Mouse (Mus musculus) heart, embryonic 14.5 days (tissue): ENCODE results near the gene Gm11639. TPM values are rescaled to one million over a fixed set of nuclear protein-coding genes. Genes with fewer than 3 reads are reported as not detected.

Experiments
- ATAC-seq: fragments of 200-750 bp; cut with Nextera tagmentation; 2 replicates; pipeline ENCODE4 v1.8.0; 2017; ENCODE audit warnings: low read depth, moderate TSS enrichment; ENCODE audit not compliant: insufficient number of reproducible peaks, insufficient read depth, low FRiP score
- H3K27ac ChIP-seq, 2 experiments: fragments of 200-500 bp in 1 of 2; fragments of 300-500 bp in 1 of 2; sonication (generic) in 1 of 2; replicated peaks in 1 of 2; 2 replicates each; pipeline ENCODE4 v1.5.1; 2012 to 2014; ENCODE audit warnings: low read depth in 2 of 2, low read length in 2 of 2, control low read depth in 1 of 2, mild to moderate bottlenecking in 1 of 2, mixed read lengths in 1 of 2; ENCODE audit not compliant: control insufficient read depth in 1 of 2, insufficient read depth in 1 of 2
- H3K27me3 ChIP-seq: fragments of 300-500 bp; sonication (generic); 2 replicates; pipeline ENCODE4 v1.6.1; 2014; ENCODE audit warnings: mild to moderate bottlenecking, low read length, control low read depth; ENCODE audit not compliant: control insufficient read depth, insufficient read depth
- H3K36me3 ChIP-seq: fragments of 300-500 bp; sonication (generic); 2 replicates; pipeline ENCODE4 v1.6.1; 2014; ENCODE audit warnings: mild to moderate bottlenecking, control low read depth, low read length, mixed read lengths; ENCODE audit not compliant: control insufficient read depth, insufficient read depth
- H3K4me1 ChIP-seq, 2 experiments: fragments of 200-500 bp in 1 of 2; fragments of 300-500 bp in 1 of 2; sonication (generic) in 1 of 2; 2 replicates each; pipeline ENCODE4 v1.6.1; 2012 to 2014; ENCODE audit warnings: low read length in 2 of 2, control low read depth in 1 of 2, mixed read lengths in 1 of 2; ENCODE audit not compliant: control insufficient read depth in 2 of 2, insufficient read depth in 2 of 2
- H3K4me2 ChIP-seq: fragments of 300-500 bp; sonication (generic); 2 replicates; pipeline ENCODE4 v1.6.1; 2014; ENCODE audit warnings: mild to moderate bottlenecking, low read length
- H3K4me3 ChIP-seq, 2 experiments: fragments of 200-500 bp in 1 of 2; fragments of 300-500 bp in 1 of 2; sonication (generic) in 1 of 2; 2 replicates each; pipeline ENCODE4 v1.5.1; 2012 to 2014; ENCODE audit warnings: low read length in 2 of 2, mild to moderate bottlenecking in 2 of 2, control low read depth in 1 of 2, low read depth in 1 of 2, moderate library complexity in 1 of 2; ENCODE audit not compliant: control insufficient read depth in 1 of 2, insufficient read depth in 1 of 2
- H3K9ac ChIP-seq: fragments of 300-500 bp; sonication (generic); 2 replicates; pipeline ENCODE4 v1.6.1; 2014; ENCODE audit warnings: mild to moderate bottlenecking, low read length
- H3K9me3 ChIP-seq: fragments of 300-500 bp; sonication (generic); 2 replicates; pipeline ENCODE4 v1.6.1; 2016; ENCODE audit warnings: low read length, control low read depth; ENCODE audit not compliant: control insufficient read depth
- WGBS: fragments of 180-500 bp; shearing (Covaris S2); extraction: QIAGEN DNeasy Blood & Tissue Kit; methylation state at CpG from one replicate; pipeline ENCODE4 v1.1.7; 2014; 5-methylcytosine and 5-hydroxymethylcytosine counted together
- polyA plus RNA-seq: library from polyadenylated mRNA; unstranded; fragments of >200 nt; fragmentation: Nextera tagmentation; extraction: Ambion mirVana; gene quantifications from 2 replicates; pipeline ENCODE4 v1.2.1, GENCODE M21; 2014

Gm11639 gene
- polyA plus RNA-seq, 1 experiment from 2014 or later, result not detected

DNA sequence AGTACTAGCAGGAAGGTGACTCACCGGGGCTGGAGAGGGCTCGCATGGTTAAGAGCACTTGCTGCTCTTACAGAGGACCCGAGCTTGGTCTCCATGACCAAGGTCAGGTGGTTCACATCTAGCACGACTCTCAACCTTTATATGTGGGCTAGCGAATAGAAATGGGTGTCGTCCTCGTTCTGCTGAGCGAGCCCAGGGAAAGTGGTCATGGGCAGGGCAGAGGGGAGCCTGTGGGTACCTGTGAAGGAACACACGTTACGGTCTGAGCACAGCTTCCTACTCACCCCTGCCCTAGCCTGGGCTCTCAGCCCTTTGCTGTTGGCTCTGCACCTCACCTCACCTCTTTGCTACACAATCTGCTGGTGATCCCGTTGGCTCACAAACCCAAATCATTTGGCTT, 22.9 kb upstream of the Gm11639 start:
- no peaks in the 10 kb centered on the region for H3K36me3 ChIP-seq
- no peak overlapping the region for H3K4me2 ChIP-seq
- no peak overlapping the region for H3K27ac ChIP-seq
- H3K4me3 ChIP-seq, result no peak overlapping the region
- 84% methylated on average over 11 of the region's 11 CpGs for WGBS
- peaks cover 7% of the 10 kb centered on the region for H3K9me3 ChIP-seq
- H3K27me3 ChIP-seq, result no peaks in the 10 kb centered on the region
- peaks cover 0 to 14% of the 10 kb centered on the region in 2 experiments; a peak in 2 of 4 replicates for H3K4me1 ChIP-seq
- ATAC-seq, result no peak
- H3K9ac ChIP-seq, result no peak overlapping the region

GRCm38 (mm10) chr11:104663241-104663877, 22.1 kb upstream of the Gm11639 start:
- H3K4me1 ChIP-seq, result peaks cover 0 to 14% of the 10 kb centered on the region in 2 experiments; a peak in 2 of 4 replicates
- WGBS, result 60% methylated on average over 6 of the region's 6 CpGs
- ATAC-seq, result no peak
- no peak overlapping the region for H3K27ac ChIP-seq
- H3K27me3 ChIP-seq, result no peaks in the 10 kb centered on the region
- peaks cover 7% of the 10 kb centered on the region for H3K9me3 ChIP-seq
- H3K4me2 ChIP-seq, result no peak overlapping the region
- no peak overlapping the region for H3K9ac ChIP-seq
- H3K4me3 ChIP-seq, result no peak overlapping the region
- no peaks in the 10 kb centered on the region for H3K36me3 ChIP-seq

DNA sequence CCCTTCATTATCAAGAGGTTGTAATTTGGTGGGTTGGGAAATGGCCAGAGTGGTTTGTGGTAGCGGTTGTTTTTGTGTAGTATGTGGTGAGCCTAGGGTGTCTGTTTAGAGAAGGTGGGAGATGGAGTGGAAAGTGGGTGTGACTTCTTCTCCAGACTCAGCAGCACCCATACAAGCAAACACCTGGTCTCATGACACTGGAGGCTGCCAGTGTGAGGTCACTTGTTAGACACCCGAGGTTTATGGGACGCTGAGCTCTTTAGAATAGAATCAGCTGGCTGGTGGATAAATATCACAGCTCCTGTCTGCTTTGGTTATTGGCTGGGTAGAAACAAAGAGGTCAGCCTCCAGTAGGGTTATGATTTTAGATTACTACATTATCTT, 21.6 kb upstream of the Gm11639 start:
- peaks cover 7% of the 10 kb centered on the region for H3K9me3 ChIP-seq
- no peak overlapping the region for H3K9ac ChIP-seq
- ATAC-seq, result no peak

DNA sequence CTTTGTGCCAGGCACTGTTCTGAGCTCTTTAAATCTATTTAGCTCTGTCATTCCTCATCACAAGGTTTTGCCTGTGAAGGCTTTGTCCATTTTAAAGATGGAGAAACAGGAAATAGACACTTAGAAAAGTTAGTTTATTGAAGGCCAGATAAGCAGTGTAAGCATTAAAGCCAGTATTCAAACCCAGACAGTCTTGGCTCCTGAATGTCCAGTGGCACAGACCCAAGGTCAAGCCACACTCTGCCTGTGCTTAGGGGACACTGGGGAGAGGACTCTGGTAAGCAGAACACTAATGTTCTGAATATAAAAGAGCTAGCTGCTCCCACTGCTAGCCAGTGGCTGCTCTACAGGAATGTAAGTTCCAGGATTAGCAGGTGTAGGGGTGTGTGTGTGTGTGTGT, 21.1 kb upstream of the Gm11639 start:
- H3K4me2 ChIP-seq, result no peak overlapping the region
- peaks cover 0 to 14% of the 10 kb centered on the region in 2 experiments; a peak in 2 of 4 replicates for H3K4me1 ChIP-seq
- no peaks in the 10 kb centered on the region for H3K36me3 ChIP-seq
- no peak for ATAC-seq
- H3K9ac ChIP-seq, result no peak overlapping the region
- no peak overlapping the region for H3K4me3 ChIP-seq
- H3K9me3 ChIP-seq, result peaks cover 7% of the 10 kb centered on the region
- H3K27me3 ChIP-seq, result no peaks in the 10 kb centered on the region
- H3K27ac ChIP-seq, result no peak overlapping the region

More for the DNA sequence above, 21.6 kb upstream of the Gm11639 start:
- Histone ChIP-seq H3K27ac (no peak overlapping the region), H3K4me2 (no peak overlapping the region), H3K36me3 (no peaks in the 10 kb centered on the region), H3K27me3 (no peaks in the 10 kb centered on the region), H3K4me1 (peaks cover 0 to 14% of the 10 kb centered on the region in 2 experiments; a peak in 2 of 4 replicates), H3K4me3 (no peak overlapping the region)
- 46% methylated on average over 3 of the region's 3 CpGs for WGBS

- H3K9ac ChIP-seq, result no peak overlapping the region
- H3K4me1 ChIP-seq, result peaks cover 0 to 16% of the 10 kb centered on the region in 2 experiments; a peak in 2 of 4 replicates
- no peaks in the 10 kb centered on the region for H3K36me3 ChIP-seq
- H3K4me3 ChIP-seq, result no peak overlapping the region
- H3K9me3 ChIP-seq, result no peaks in the 10 kb centered on the region
- 62% methylated on average over 5 of the region's 5 CpGs for WGBS
- H3K27me3 ChIP-seq, result no peaks in the 10 kb centered on the region
- H3K27ac ChIP-seq, result no peak overlapping the region
- no peak overlapping the region for H3K4me2 ChIP-seq
- no peak for ATAC-seq
Measured at GRCm38 (mm10) chr11:104667399-104667798, 18.1 kb upstream of the Gm11639 start.

- H3K4me2 ChIP-seq, result no peak overlapping the region
- 59% methylated on average over 4 of the region's 4 CpGs for WGBS
- H3K4me3 ChIP-seq, result no peak overlapping the region
- no peaks in the 10 kb centered on the region for H3K36me3 ChIP-seq
- H3K4me1 ChIP-seq, result 0 out of 4 replicates have a peak, but pooled peaks cover 0 to 2% of the 10 kb centered on the region in 2 experiments
- H3K27me3 ChIP-seq, result no peaks in the 10 kb centered on the region
- H3K27ac ChIP-seq, result no peak overlapping the region
- ATAC-seq, result no peak
- H3K9me3 ChIP-seq, result no peaks in the 10 kb centered on the region
- H3K9ac ChIP-seq, result no peak overlapping the region
Measured at GRCm38 (mm10) chr11:104673412-104673811, 12.1 kb upstream of the Gm11639 start.

DNA sequence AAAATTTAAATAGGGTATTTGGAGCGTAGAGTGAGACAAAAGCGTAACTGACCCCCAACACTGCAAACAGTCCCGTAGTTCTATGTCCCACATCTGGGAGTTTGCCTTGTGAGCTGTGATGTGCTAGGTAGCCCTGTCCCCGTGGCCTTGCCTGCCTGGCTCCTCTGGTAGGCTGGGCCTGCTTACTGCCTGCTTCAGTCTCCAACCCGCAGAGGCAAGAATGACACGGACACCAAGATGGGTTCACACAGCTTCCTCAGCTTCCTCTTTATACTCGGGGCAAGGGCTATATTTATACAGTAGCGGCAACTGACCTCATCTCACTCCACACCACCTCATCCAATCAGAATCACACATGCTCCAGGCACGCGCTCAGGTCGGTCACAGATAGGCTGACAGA, 10.7 kb upstream of the Gm11639 start:
- H3K36me3 ChIP-seq, result no peaks in the 10 kb centered on the region
- H3K27ac ChIP-seq, result no peak overlapping the region
- no peaks in the 10 kb centered on the region for H3K9me3 ChIP-seq
- no peaks in the 10 kb centered on the region for H3K4me1 ChIP-seq
- no peak overlapping the region for H3K4me3 ChIP-seq
- no peak for ATAC-seq
- no peak overlapping the region for H3K9ac ChIP-seq
- H3K27me3 ChIP-seq, result no peaks in the 10 kb centered on the region
- WGBS, result 90% methylated on average over 11 of the region's 11 CpGs
- H3K4me2 ChIP-seq, result no peak overlapping the region

DNA sequence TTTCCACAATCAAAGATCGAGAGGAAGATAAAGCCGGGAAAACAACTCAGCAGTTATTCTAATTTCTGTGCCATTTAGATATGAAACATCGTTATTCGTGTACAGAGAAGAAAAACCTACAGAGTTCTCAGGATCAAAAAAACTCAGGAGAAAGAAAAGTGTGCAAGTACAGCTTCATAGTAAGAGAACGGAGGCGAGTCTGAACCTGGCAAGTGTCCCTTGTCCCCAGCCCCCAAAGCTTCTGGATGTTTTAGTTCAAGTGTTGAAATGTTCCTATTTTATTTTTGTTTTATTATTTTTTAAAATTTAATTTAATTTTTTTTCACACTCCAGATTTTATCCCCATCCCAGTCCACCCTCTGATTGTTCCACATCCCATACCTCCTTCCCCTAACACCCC, 7.7 kb downstream of the Gm11639 start:
- Histone ChIP-seq H3K27me3 (no peaks in the 10 kb centered on the region), H3K4me1 (peaks cover 0 to 2% of the 10 kb centered on the region in 2 experiments; a peak in 1 of 4 replicates), H3K4me3 (no peak overlapping the region), H3K9ac (no peak overlapping the region), H3K9me3 (no peaks in the 10 kb centered on the region), H3K4me2 (no peak overlapping the region), H3K27ac (no peak overlapping the region), H3K36me3 (no peaks in the 10 kb centered on the region)
- ATAC-seq, result no peak
- 80% methylated on average over 6 of the region's 6 CpGs for WGBS
